Mouse (Mus musculus) heart, embryonic 10.5 days (tissue): Measurements from ENCODE around the gene Tmod1. TPM values are rescaled to one million over a fixed set of nuclear protein-coding genes. Genes with fewer than 3 reads are reported as not detected.
A peak's percentile ranks its signal among the peaks of the same experiment; 100 is the strongest.

Experiments
- DNase-seq: peaks from one replicate; pipeline ENCODE4 v3.0.0-alpha.2; 2017; ENCODE audit warnings: low spot score
- H3K27ac ChIP-seq: fragments of 300-500 bp; sonication (generic); 2 replicates; pipeline ENCODE4 v1.5.1; 2016; ENCODE audit warnings: mild to moderate bottlenecking
- H3K27me3 ChIP-seq: fragments of 300-500 bp; sonication (generic); 2 replicates; pipeline ENCODE4 v1.6.1; 2016; ENCODE audit warnings: mild to moderate bottlenecking; ENCODE audit not compliant: poor library complexity, insufficient read depth, severe bottlenecking
- H3K36me3 ChIP-seq: fragments of 300-500 bp; sonication (generic); 2 replicates; pipeline ENCODE4 v1.6.1; 2016; ENCODE audit warnings: mild to moderate bottlenecking, moderate library complexity
- H3K4me1 ChIP-seq: fragments of 300-500 bp; sonication (generic); 2 replicates; pipeline ENCODE4 v1.6.1; 2016; ENCODE audit warnings: mild to moderate bottlenecking
- H3K4me3 ChIP-seq: fragments of 300-500 bp; sonication (generic); 2 replicates; pipeline ENCODE4 v1.5.1; 2016; ENCODE audit warnings: mild to moderate bottlenecking, moderate library complexity
- H3K9me3 ChIP-seq: fragments of 300-500 bp; sonication (generic); 2 replicates; pipeline ENCODE4 v1.6.1; 2016; ENCODE audit warnings: mild to moderate bottlenecking, moderate library complexity
- WGBS: fragments of 180-500 bp; shearing (Covaris S2); methylation state at CpG from one replicate; pipeline ENCODE4 v1.1.7; 2016; 5-methylcytosine and 5-hydroxymethylcytosine counted together
- polyA plus RNA-seq: library from polyadenylated mRNA; unstranded; fragments of >200 nt; fragmentation: Nextera tagmentation; extraction: Ambion mirVana; gene quantifications from 2 replicates; pipeline ENCODE4 v1.2.1, GENCODE M21; 2016

Tmod1 gene
- polyA plus RNA-seq, 1 experiment from 2014 or later: 132 TPM

GRCm38 (mm10) chr4:46063841-46064240 is 25.1 kb downstream of the Tmod1 start:
- DNase-seq: no peak
- peaks cover 65% of the 10 kb centered on the region for H3K4me1 ChIP-seq
- peaks cover 61% of the 10 kb centered on the region for H3K36me3 ChIP-seq
- no peaks in the 10 kb centered on the region for H3K27me3 ChIP-seq
- H3K9me3 ChIP-seq: no peaks in the 10 kb centered on the region
- no peak overlapping the region for H3K4me3 ChIP-seq
- peak overlapping the region; percentile 77; the same call in 1 of the 2 replicates for H3K27ac ChIP-seq
- WGBS: 84% methylated on average over 4 of the region's 4 CpGs

- 16% methylated on average over 8 of the region's 8 CpGs for WGBS
- H3K4me3 ChIP-seq: no peak overlapping the region; the same call in 1 of the 2 replicates
- no peaks in the 10 kb centered on the region for H3K27me3 ChIP-seq
- no peak for DNase-seq
- H3K36me3 ChIP-seq: peaks cover 60% of the 10 kb centered on the region
- H3K27ac ChIP-seq: peak overlapping the region; percentile 77
- no peaks in the 10 kb centered on the region for H3K9me3 ChIP-seq
- H3K4me1 ChIP-seq: peaks cover 61% of the 10 kb centered on the region
These were observed 25.5 kb downstream of the Tmod1 start for GRCm38 (mm10) chr4:46064263-46064662.

GRCm38 (mm10) chr4:46064961-46065360 is 26.2 kb downstream of the Tmod1 start:
- Histone ChIP-seq H3K27ac (peak overlapping the region; percentile 77), H3K4me1 (peaks cover 59% of the 10 kb centered on the region), H3K9me3 (no peaks in the 10 kb centered on the region), H3K36me3 (peaks cover 60% of the 10 kb centered on the region), H3K27me3 (no peaks in the 10 kb centered on the region), H3K4me3 (no peak overlapping the region)
- 67% methylated on average over 3 of the region's 3 CpGs for WGBS
- no peak for DNase-seq

- Histone ChIP-seq H3K9me3 (no peaks in the 10 kb centered on the region), H3K36me3 (peaks cover 64% of the 10 kb centered on the region), H3K27me3 (no peaks in the 10 kb centered on the region), H3K4me3 (no peak overlapping the region), H3K4me1 (peaks cover 59% of the 10 kb centered on the region), H3K27ac (peak overlapping the region; percentile 77; the same call in 1 of the 2 replicates)
- WGBS: 38% methylated on average over 8 of the region's 8 CpGs
- DNase-seq: no peak
These were observed 27.1 kb downstream of the Tmod1 start for GRCm38 (mm10) chr4:46065695-46066340.

- H3K27ac ChIP-seq: no peak overlapping the region
- H3K27me3 ChIP-seq: no peaks in the 10 kb centered on the region
- H3K36me3 ChIP-seq: peaks cover 53% of the 10 kb centered on the region
- peaks cover 59% of the 10 kb centered on the region for H3K4me1 ChIP-seq
- H3K4me3 ChIP-seq: no peak overlapping the region
- 77% methylated on average over 3 of the region's 3 CpGs for WGBS
- no peak for DNase-seq
- no peaks in the 10 kb centered on the region for H3K9me3 ChIP-seq
These were observed 29.3 kb downstream of the Tmod1 start for GRCm38 (mm10) chr4:46068060-46068459.

- Histone ChIP-seq H3K27ac (no peak overlapping the region), H3K4me1 (peaks cover 59% of the 10 kb centered on the region), H3K27me3 (no peaks in the 10 kb centered on the region), H3K4me3 (no peak overlapping the region), H3K36me3 (peaks cover 48% of the 10 kb centered on the region), H3K9me3 (no peaks in the 10 kb centered on the region)
- WGBS: 58% methylated on average over 1 of the region's 1 CpGs
- DNase-seq: no peak
These were observed 29.8 kb downstream of the Tmod1 start for GRCm38 (mm10) chr4:46068573-46068972.

GRCm38 (mm10) chr4:46069851-46070482 is 31.2 kb downstream of the Tmod1 start:
- Histone ChIP-seq H3K4me1 (peaks cover 58% of the 10 kb centered on the region), H3K36me3 (peaks cover 41% of the 10 kb centered on the region)
- WGBS: 82% methylated on average over 6 of the region's 6 CpGs

GRCm38 (mm10) chr4:46072631-46073030 is 33.9 kb downstream of the Tmod1 start:
- Histone ChIP-seq H3K27me3 (no peaks in the 10 kb centered on the region), H3K9me3 (no peaks in the 10 kb centered on the region), H3K27ac (peak overlapping the region; percentile 42; the same call in 1 of the 2 replicates), H3K4me3 (no peak overlapping the region), H3K4me1 (peaks cover 45% of the 10 kb centered on the region), H3K36me3 (peaks cover 35% of the 10 kb centered on the region)
- DNase-seq: no peak
- WGBS: 63% methylated on average over 6 of the region's 6 CpGs

More at GRCm38 (mm10) chr4:46069851-46070482, 31.2 kb downstream of the Tmod1 start:
- Histone ChIP-seq H3K9me3 (no peaks in the 10 kb centered on the region), H3K27me3 (no peaks in the 10 kb centered on the region), H3K27ac (no peak overlapping the region), H3K4me3 (no peak overlapping the region)
- no peak for DNase-seq

GRCm38 (mm10) chr4:46073736-46074135 is 35.0 kb downstream of the Tmod1 start:
- Histone ChIP-seq H3K9me3 (no peaks in the 10 kb centered on the region), H3K27ac (no peak overlapping the region), H3K4me3 (no peak overlapping the region), H3K4me1 (peaks cover 40% of the 10 kb centered on the region), H3K36me3 (peaks cover 36% of the 10 kb centered on the region), H3K27me3 (no peaks in the 10 kb centered on the region)
- WGBS: 24% methylated on average over 4 of the region's 4 CpGs
- peak; percentile 94 for DNase-seq

GRCm38 (mm10) chr4:46075664-46076063 is 36.9 kb downstream of the Tmod1 start:
- no peaks in the 10 kb centered on the region for H3K9me3 ChIP-seq
- H3K4me1 ChIP-seq: peaks cover 40% of the 10 kb centered on the region
- DNase-seq: no peak
- H3K27me3 ChIP-seq: no peaks in the 10 kb centered on the region
- no peak overlapping the region for H3K27ac ChIP-seq
- H3K36me3 ChIP-seq: peaks cover 41% of the 10 kb centered on the region
- no peak overlapping the region for H3K4me3 ChIP-seq
- WGBS: 85% methylated on average over 3 of the region's 3 CpGs

- no peak for DNase-seq
- WGBS: 88% methylated on average over 2 of the region's 2 CpGs
- no peak overlapping the region for H3K4me3 ChIP-seq
- H3K27me3 ChIP-seq: no peaks in the 10 kb centered on the region
- peaks cover 31% of the 10 kb centered on the region for H3K36me3 ChIP-seq
- peaks cover 36% of the 10 kb centered on the region for H3K4me1 ChIP-seq
- no peak overlapping the region for H3K27ac ChIP-seq
- no peaks in the 10 kb centered on the region for H3K9me3 ChIP-seq
These were observed 38.2 kb downstream of the Tmod1 start for GRCm38 (mm10) chr4:46076892-46077291.

- no peak for DNase-seq
- peaks cover 22% of the 10 kb centered on the region for H3K4me1 ChIP-seq
- peaks cover 53% of the 10 kb centered on the region for H3K36me3 ChIP-seq
- no peak overlapping the region for H3K27ac ChIP-seq
- WGBS: 91% methylated on average over 4 of the region's 4 CpGs
- no peaks in the 10 kb centered on the region for H3K27me3 ChIP-seq
- H3K9me3 ChIP-seq: no peaks in the 10 kb centered on the region
- no peak overlapping the region for H3K4me3 ChIP-seq
These were observed 41.5 kb downstream of the Tmod1 start for GRCm38 (mm10) chr4:46080261-46080660.

GRCm38 (mm10) chr4:46082555-46082954 is 43.8 kb downstream of the Tmod1 start:
- Histone ChIP-seq H3K36me3 (peaks cover 69% of the 10 kb centered on the region), H3K4me1 (peaks cover 33% of the 10 kb centered on the region), H3K9me3 (no peaks in the 10 kb centered on the region), H3K27me3 (no peaks in the 10 kb centered on the region), H3K4me3 (no peak overlapping the region), H3K27ac (no peak overlapping the region)
- 80% methylated on average over 11 of the region's 11 CpGs for WGBS
- DNase-seq: no peak
